In the genomic region with DNA sequence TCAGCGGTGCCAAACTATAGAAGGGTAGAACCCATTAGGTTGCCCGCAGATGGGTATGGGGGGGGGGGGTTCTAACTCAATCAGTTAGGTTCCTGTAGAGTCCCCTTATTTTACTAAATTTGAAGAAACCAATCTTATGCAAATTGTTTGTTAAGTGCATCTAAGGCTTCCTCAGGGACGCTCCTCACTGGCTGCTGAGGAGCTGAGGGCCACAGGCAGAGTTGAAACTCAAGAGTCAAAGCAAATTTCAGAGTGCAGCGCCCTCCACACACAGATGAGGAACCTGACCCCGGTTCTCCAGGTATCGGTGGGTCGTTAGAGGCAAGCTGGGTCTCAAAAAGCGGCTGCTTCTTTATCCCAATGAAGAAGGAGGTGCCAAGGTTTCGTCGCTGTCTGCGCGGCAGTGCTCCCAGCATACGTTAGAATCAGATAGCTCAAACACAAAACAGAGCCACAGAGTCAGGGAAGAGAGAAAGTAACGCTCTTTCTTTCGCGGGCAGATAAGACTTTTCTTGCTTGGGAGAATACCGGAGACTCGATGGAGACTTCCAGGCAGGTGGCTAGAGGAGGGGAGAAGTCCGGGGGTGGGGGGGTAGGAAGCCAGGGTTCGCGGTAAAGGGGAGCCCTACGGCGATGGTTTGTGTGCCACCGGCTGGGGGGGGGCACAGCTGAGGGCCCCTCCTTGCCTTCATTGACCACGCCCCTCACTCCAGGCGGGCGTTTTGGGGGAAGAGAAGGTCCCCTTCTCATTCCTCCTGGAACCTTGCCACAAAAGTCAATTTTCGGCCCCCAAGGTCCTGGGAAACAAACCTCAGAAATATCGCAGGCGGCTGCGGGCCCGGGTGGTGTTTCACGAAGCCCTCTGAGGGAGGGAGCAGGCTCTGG, we compare ENCODE assay signal across 9 mouse cellular contexts. TPM values are rescaled to one million over a fixed set of nuclear protein-coding genes. Genes with fewer than 3 reads are reported as not detected.
A peak's percentile ranks its signal among the peaks of the same experiment; 100 is the strongest.
DNase-seq lines count a peak whose midpoint lies in the region; ATAC-seq lines count a peak whose summit lies in the region.
"Had no signal": no experiment of that assay in that cellular context is flagged by ENCODE, and none has a peak within 500 bp of the region (broad histone marks: within the 10 kb centered on the region; RNA-seq: fewer than 3 reads in every experiment).

No protein-coding gene starts in this region.

- H3K4me2 ChIP-seq in heart, embryonic 13.5 days, result peak overlapping the region; percentile 64
- peak overlapping the region; percentile 26 for H3K4me2 ChIP-seq in hindbrain, embryonic 14.5 days (replicated peaks)
- peak overlapping the region; percentile 38 for H3K4me2 ChIP-seq in midbrain, embryonic 12.5 days (replicated peaks)

- H3K4me3 ChIP-seq in heart, embryonic 13.5 days, result peak overlapping the region; percentile 46
- H3K4me3 ChIP-seq in brown adipose tissue, adult 24 weeks (ENCODE audit: insufficient read depth, low read depth, low read length), result peak overlapping the region; percentile 30; the same call in 1 of the 2 replicates
- H3K4me3 ChIP-seq in hindbrain, embryonic 14.5 days (replicated peaks; ENCODE audit: low read length), result peak overlapping the region; percentile 10
- peak overlapping the region; percentile 20 for H3K4me3 ChIP-seq in midbrain, embryonic 12.5 days

- peaks cover 40% of the 10 kb centered on the region for H3K4me1 ChIP-seq in heart, embryonic 13.5 days
- peaks cover 6% of the 10 kb centered on the region; the same call in 1 of the 2 replicates for H3K4me1 ChIP-seq in brown adipose tissue, adult 24 weeks (ENCODE audit: control insufficient read depth, insufficient read depth, insufficient read length, low read length)
- H3K4me1 ChIP-seq in hindbrain, embryonic 14.5 days (replicated peaks; ENCODE audit: control insufficient read depth, insufficient read depth, low read length), result peaks cover 6% of the 10 kb centered on the region; the same call in 1 of the 2 replicates
- peaks cover 27% of the 10 kb centered on the region for H3K4me1 ChIP-seq in midbrain, embryonic 12.5 days

- peak overlapping the region; percentile 61 for H3K9ac ChIP-seq in heart, embryonic 13.5 days
- H3K9ac ChIP-seq in hindbrain, embryonic 14.5 days, result no peak overlapping the region
- H3K9ac ChIP-seq in midbrain, embryonic 12.5 days (replicated peaks), result no peak overlapping the region; the same call in 1 of the 2 replicates

- DNase-seq in heart, adult 11 months, result no peak
- DNase-seq in hindbrain, embryonic 14.5 days (ENCODE audit: low spot score), result no peak
- DNase-seq in retina, postnatal 1 day, result no peak
- no peak for DNase-seq in ovary, postnatal 14 days (ENCODE audit: low spot score)
- DNase-seq in frontal cortex, postnatal 25 days (ENCODE audit: low spot score in 2 of 2), result no peak

- H3K27me3 ChIP-seq in heart, embryonic 13.5 days (replicated peaks), result peaks cover 97% of the 10 kb centered on the region
- peaks cover 97% of the 10 kb centered on the region for H3K27me3 ChIP-seq in hindbrain, embryonic 14.5 days (ENCODE audit: control insufficient read depth, insufficient read depth, low read length)
- H3K27me3 ChIP-seq in midbrain, embryonic 12.5 days, result peaks cover 99% of the 10 kb centered on the region

- H3K9me3 ChIP-seq in heart, embryonic 13.5 days, result no peaks in the 10 kb centered on the region
- H3K9me3 ChIP-seq in hindbrain, embryonic 14.5 days (ENCODE audit: control insufficient read depth, low read length), result no peaks in the 10 kb centered on the region
- H3K9me3 ChIP-seq in midbrain, embryonic 12.5 days, result no peaks in the 10 kb centered on the region

- H3K36me3 ChIP-seq in heart, embryonic 13.5 days, result no peaks in the 10 kb centered on the region
- H3K36me3 ChIP-seq in hindbrain, embryonic 14.5 days (replicated peaks; ENCODE audit: control insufficient read depth, insufficient read depth), result no peaks in the 10 kb centered on the region
- H3K36me3 ChIP-seq in midbrain, embryonic 12.5 days, result no peaks in the 10 kb centered on the region

- 3% methylated on average over 33 of the region's 33 CpGs for WGBS in heart, embryonic 13.5 days
- 1% methylated on average over 33 of the region's 33 CpGs for WGBS in hindbrain, embryonic 14.5 days
- WGBS in midbrain, embryonic 12.5 days, result under 1% methylated on average over 33 of the region's 33 CpGs

- no peak for ATAC-seq in heart, embryonic 13.5 days (ENCODE audit: extremely low read depth, insufficient number of reproducible peaks, low FRiP score, low TSS enrichment)
- ATAC-seq in hindbrain, embryonic 14.5 days (ENCODE audit: low FRiP score), result no peak
- ATAC-seq in midbrain, embryonic 12.5 days (ENCODE audit: low FRiP score, low read depth), result no peak

- no peak overlapping the region for H3K27ac ChIP-seq in heart, embryonic 13.5 days (replicated peaks)
- no peak overlapping the region for H3K27ac ChIP-seq in brown adipose tissue, adult 24 weeks (replicated peaks; ENCODE audit: low read depth, low read length)
- no peak overlapping the region for H3K27ac ChIP-seq in hindbrain, embryonic 14.5 days
- H3K27ac ChIP-seq in midbrain, embryonic 12.5 days (replicated peaks), result no peak overlapping the region

RNA-seq across cellular contexts. Expression of gene Barx1, which starts 5.5 kb away (rescaled TPM):
- polyA plus RNA-seq in heart, embryonic 13.5 days (2015; fragmentation: Nextera tagmentation; extraction: Ambion mirVana), result 0.44 and 1.5 TPM in 2 replicates
- not detected in 2 replicates for polyA plus RNA-seq in brown adipose tissue, adult 24 weeks (2012; ENCODE audit: insufficient read depth, insufficient read length, missing spikeins)
- polyA plus RNA-seq in hindbrain, embryonic 14.5 days (2014; fragmentation: Nextera tagmentation; extraction: Ambion mirVana), result not detected in 2 replicates
- 0.21 and 0.29 TPM in 2 replicates for polyA plus RNA-seq in midbrain, embryonic 12.5 days (2016; fragmentation: Nextera tagmentation; extraction: Ambion mirVana)
- polyA plus RNA-seq: C2C12 had no signal

RNA-seq across cellular contexts. Expression of gene Ptpdc1, which starts 42.9 kb away (rescaled TPM):
- polyA plus RNA-seq in heart, embryonic 13.5 days (2015; fragmentation: Nextera tagmentation; extraction: Ambion mirVana), result 4.6 and 6.6 TPM in 2 replicates
- polyA plus RNA-seq in brown adipose tissue, adult 24 weeks (2012; ENCODE audit: insufficient read depth, insufficient read length, missing spikeins), result 2.4 and 3.1 TPM in 2 replicates
- polyA plus RNA-seq in hindbrain, embryonic 14.5 days (2014; fragmentation: Nextera tagmentation; extraction: Ambion mirVana), result 21.6 and 21.7 TPM in 2 replicates
- polyA plus RNA-seq in midbrain, embryonic 12.5 days (2016; fragmentation: Nextera tagmentation; extraction: Ambion mirVana), result 16.9 and 20.9 TPM in 2 replicates
